Mouse (Mus musculus): ENCODE measurements around the gene Gm48551. TPM values are rescaled to one million over a fixed set of nuclear protein-coding genes. Genes with fewer than 3 reads are reported as not detected.

Gene Gm48551
- polyA plus RNA-seq, 1 experiment from 2014 or later: 1.1 TPM

DNA sequence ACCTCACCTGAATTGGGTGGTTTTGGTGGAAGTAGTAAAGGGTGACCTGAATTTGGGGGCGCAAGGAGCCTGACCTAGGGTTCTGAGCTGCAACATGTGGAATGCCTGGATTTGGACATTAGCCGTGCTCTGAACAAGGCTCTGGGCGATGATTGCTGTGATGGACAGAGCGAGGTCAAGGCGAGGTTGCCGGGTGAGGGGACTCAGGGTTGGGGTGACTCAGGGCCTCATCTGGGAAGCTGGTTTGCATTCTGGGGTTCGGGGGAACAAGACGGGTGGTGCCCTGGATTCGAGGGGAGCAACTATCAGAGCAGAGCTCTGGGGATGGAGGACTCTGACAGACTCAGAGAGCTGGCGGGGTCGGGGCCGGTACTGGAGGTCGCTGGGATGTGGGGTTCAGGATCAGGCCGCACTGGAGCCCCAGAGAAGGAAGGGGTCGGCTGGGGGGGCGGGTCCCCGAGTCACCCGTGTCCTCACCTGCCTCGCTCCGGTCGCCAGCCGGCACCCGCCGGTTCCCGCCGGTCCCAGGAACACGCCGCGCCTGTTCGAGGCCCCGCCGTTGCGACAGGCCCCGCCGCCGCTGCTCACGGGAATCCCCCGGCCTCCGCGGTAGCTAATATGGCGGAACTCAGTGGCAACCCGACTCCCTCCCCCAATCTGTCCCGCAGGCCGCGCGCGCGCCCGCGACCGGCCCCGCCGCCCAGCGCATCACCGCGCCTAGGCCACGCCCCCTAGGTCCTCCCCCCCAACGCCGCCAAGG is 6.3 kb upstream of the Gm48551 start, which contains the start of gene Fzr1:
TSS of gene Fzr1 (minus strand) at position 724 of the 760 bp plus-strand sequence.
- ATAC-seq (ENCODE audit: low FRiP score, low TSS enrichment) (no peak; the same call in 1 of the 2 replicates), DNase-seq (ENCODE audit: low spot score) (no peak)
- TF ChIP-seq CTCF (IDR thresholded peaks at IDR 0.05; ENCODE audit: low read depth) (no peak), EP300 (optimal IDR thresholded peaks at IDR 0.05) (no peak)
- Histone ChIP-seq H3K9me3 (ENCODE audit: control insufficient read depth, low read length) (no peaks in the 10 kb centered on the region), H3K4me1 (replicated peaks; ENCODE audit: control insufficient read depth, insufficient read depth) (peaks cover 13% of the 10 kb centered on the region), H3K9ac (ENCODE audit: low read length) (peak within 1 kb of the TSS; percentile 91), H3K4me3 (ENCODE audit: low read depth, low read length) (peak within 1 kb of the TSS; percentile 86), H3K36me3 (ENCODE audit: control insufficient read depth, insufficient read depth, low read length) (peaks cover 5% of the 10 kb centered on the region; the same call in 1 of the 2 replicates), H3K4me2 (replicated peaks; ENCODE audit: low read depth) (peak within 1 kb of the TSS; percentile 84), H3K27ac (replicated peaks) (peak within 1 kb of the TSS; percentile 77), H3K27me3 (ENCODE audit: control insufficient read depth, insufficient read depth, low read length) (no peaks in the 10 kb centered on the region)
- WGBS: under 1% methylated on average over 53 of the region's 59 CpGs

DNA sequence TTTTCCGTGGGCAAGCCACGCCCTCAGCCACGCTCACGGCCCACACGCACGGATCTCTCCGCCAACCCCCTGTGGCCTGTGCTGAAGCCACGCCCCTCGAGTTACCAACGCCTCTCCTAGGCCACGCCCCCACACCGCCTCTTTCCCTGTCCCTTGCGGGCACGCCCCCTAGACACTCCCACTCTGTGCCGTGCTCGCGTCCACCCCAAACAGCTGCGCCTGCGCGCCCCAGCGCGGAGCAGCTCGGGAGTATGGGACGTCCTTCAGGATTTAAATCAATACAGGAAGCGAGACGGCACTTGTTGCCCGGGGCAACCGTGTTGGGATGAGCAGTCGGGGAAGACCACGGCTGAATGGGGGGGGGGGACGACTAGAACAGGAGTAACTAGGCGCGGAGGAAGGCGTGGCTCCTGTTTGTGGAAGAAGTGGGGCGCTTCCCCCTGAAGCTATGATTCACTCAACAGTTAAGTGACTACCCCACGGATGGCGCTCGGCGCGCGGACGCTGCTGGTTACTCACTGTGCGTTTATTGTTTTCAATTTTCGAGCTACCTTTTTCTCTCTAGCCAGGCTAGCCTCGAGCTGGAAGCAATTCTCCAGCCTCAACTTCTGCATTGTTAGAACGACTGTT is 5.6 kb upstream of the Gm48551 start:
- Histone ChIP-seq H3K27ac (replicated peaks) (peak overlapping the region; percentile 25; the same call in 1 of the 2 replicates), H3K4me3 (ENCODE audit: low read depth, low read length) (peak overlapping the region; percentile 86), H3K9me3 (ENCODE audit: control insufficient read depth, low read length) (no peaks in the 10 kb centered on the region), H3K27me3 (ENCODE audit: control insufficient read depth, insufficient read depth, low read length) (no peaks in the 10 kb centered on the region), H3K4me1 (replicated peaks; ENCODE audit: control insufficient read depth, insufficient read depth) (peaks cover 13% of the 10 kb centered on the region), H3K36me3 (ENCODE audit: control insufficient read depth, insufficient read depth, low read length) (peaks cover 5% of the 10 kb centered on the region; the same call in 1 of the 2 replicates), H3K9ac (ENCODE audit: low read length) (peak overlapping the region; percentile 43), H3K4me2 (replicated peaks; ENCODE audit: low read depth) (peak overlapping the region; percentile 57)
- WGBS: under 1% methylated on average over 42 of the region's 46 CpGs
- ATAC-seq (ENCODE audit: low FRiP score, low TSS enrichment) (peak; percentile 95), DNase-seq (ENCODE audit: low spot score) (peak; percentile 100)
- peak; percentile 40 for TF ChIP-seq CTCF (IDR thresholded peaks at IDR 0.05; ENCODE audit: low read depth)
- no peak for TF ChIP-seq EP300 (optimal IDR thresholded peaks at IDR 0.05)

- H3K27me3 ChIP-seq (ENCODE audit: control insufficient read depth, insufficient read depth, low read length): no peaks in the 10 kb centered on the region
- H3K4me3 ChIP-seq (ENCODE audit: low read depth, low read length): peak overlapping the region; percentile 51
- DNase-seq (ENCODE audit: low spot score) (no peak), ATAC-seq (ENCODE audit: low FRiP score, low TSS enrichment) (no peak)
- peak overlapping the region; percentile 43 for H3K9ac ChIP-seq (ENCODE audit: low read length)
- H3K4me2 ChIP-seq (replicated peaks; ENCODE audit: low read depth): peak overlapping the region; percentile 57
- H3K27ac ChIP-seq (replicated peaks): peak overlapping the region; percentile 25; the same call in 1 of the 2 replicates
- TF ChIP-seq EP300 (optimal IDR thresholded peaks at IDR 0.05): no peak
- no peak for TF ChIP-seq CTCF (IDR thresholded peaks at IDR 0.05; ENCODE audit: low read depth)
- H3K9me3 ChIP-seq (ENCODE audit: control insufficient read depth, low read length): no peaks in the 10 kb centered on the region
- peaks cover 13% of the 10 kb centered on the region for H3K4me1 ChIP-seq (replicated peaks; ENCODE audit: control insufficient read depth, insufficient read depth)
- 60% methylated on average over 3 of the region's 3 CpGs for WGBS
- peaks cover 3% of the 10 kb centered on the region; the same call in 1 of the 2 replicates for H3K36me3 ChIP-seq (ENCODE audit: control insufficient read depth, insufficient read depth, low read length)
These were observed 5.1 kb upstream of the Gm48551 start for GRCm38 (mm10) chr10:81379183-81379553.

- no peaks in the 10 kb centered on the region for H3K27me3 ChIP-seq (ENCODE audit: control insufficient read depth, insufficient read depth, low read length)
- DNase-seq (ENCODE audit: low spot score) (no peak), ATAC-seq (ENCODE audit: low FRiP score, low TSS enrichment) (no peak)
- H3K9me3 ChIP-seq (ENCODE audit: control insufficient read depth, low read length): no peaks in the 10 kb centered on the region
- no peaks in the 10 kb centered on the region for H3K36me3 ChIP-seq (ENCODE audit: control insufficient read depth, insufficient read depth, low read length)
- H3K4me1 ChIP-seq (replicated peaks; ENCODE audit: control insufficient read depth, insufficient read depth): peaks cover 13% of the 10 kb centered on the region
- TF ChIP-seq EP300 (optimal IDR thresholded peaks at IDR 0.05): no peak
- TF ChIP-seq CTCF (IDR thresholded peaks at IDR 0.05; ENCODE audit: low read depth): no peak
- H3K4me3 ChIP-seq (ENCODE audit: low read depth, low read length): no peak overlapping the region
- H3K9ac ChIP-seq (ENCODE audit: low read length): no peak overlapping the region
- no peak overlapping the region for H3K4me2 ChIP-seq (replicated peaks; ENCODE audit: low read depth)
- 89% methylated on average over 6 of the region's 6 CpGs for WGBS
- no peak overlapping the region for H3K27ac ChIP-seq (replicated peaks)
These were observed 4.4 kb upstream of the Gm48551 start for GRCm38 (mm10) chr10:81379809-81380378.

DNA sequence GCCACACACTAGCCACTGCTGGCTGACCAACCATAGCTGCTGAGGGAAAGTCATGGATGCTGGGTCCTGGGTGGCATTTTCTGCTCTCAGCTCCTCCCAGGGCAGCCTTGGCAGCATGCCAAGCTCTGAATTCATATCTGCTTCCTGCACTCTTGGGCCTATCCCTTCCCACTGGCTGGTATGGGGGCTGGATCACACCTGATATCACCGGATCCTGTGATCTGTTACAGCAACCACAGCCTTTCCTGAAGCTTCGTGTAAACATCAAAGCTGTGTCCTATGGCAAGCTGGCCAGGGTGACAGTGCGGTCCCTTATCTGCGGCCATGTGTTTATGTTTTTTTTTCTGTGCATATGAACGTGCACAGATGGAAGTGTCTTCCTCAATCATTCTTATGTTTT is 2.2 kb upstream of the Gm48551 start:
- WGBS: 51% methylated on average over 5 of the region's 5 CpGs
- Histone ChIP-seq H3K27ac (replicated peaks) (peak overlapping the region; percentile 30; the same call in 1 of the 2 replicates), H3K4me1 (replicated peaks; ENCODE audit: control insufficient read depth, insufficient read depth) (peaks cover 13% of the 10 kb centered on the region), H3K9ac (ENCODE audit: low read length) (no peak overlapping the region), H3K4me3 (ENCODE audit: low read depth, low read length) (no peak overlapping the region), H3K4me2 (replicated peaks; ENCODE audit: low read depth) (no peak overlapping the region), H3K36me3 (ENCODE audit: control insufficient read depth, insufficient read depth, low read length) (peaks cover 4% of the 10 kb centered on the region; the same call in 1 of the 2 replicates), H3K9me3 (ENCODE audit: control insufficient read depth, low read length) (no peaks in the 10 kb centered on the region), H3K27me3 (ENCODE audit: control insufficient read depth, insufficient read depth, low read length) (no peaks in the 10 kb centered on the region)
- ATAC-seq (ENCODE audit: low FRiP score, low TSS enrichment): peak; percentile 1; the same call in 1 of the 2 replicates
- no peak for TF ChIP-seq EP300 (optimal IDR thresholded peaks at IDR 0.05)
- TF ChIP-seq CTCF (IDR thresholded peaks at IDR 0.05; ENCODE audit: low read depth): no peak
- peak; percentile 88 for DNase-seq (ENCODE audit: low spot score)
